Mouse (Mus musculus): ENCODE measurements around the gene Ptn.

- TF ChIP-seq CTCF (IDR thresholded peaks at IDR 0.05; ENCODE audit: low read depth, low read length) (no peak), POLR2A (IDR thresholded peaks at IDR 0.05; ENCODE audit: borderline replicate concordance, low read depth, low read length) (no peak)
Observed at GRCm38 (mm10) chr6:36784682-36785208, 25.3 kb downstream of the Ptn start.

All from bone marrow macrophage, adult 2 months (primary cell).